Mouse (Mus musculus) ES-CJ7 (cell line): Measurements from ENCODE around the gene Ddah1.

ENCODE experiments used
- DNase-seq: peaks from one replicate; pipeline ENCODE4 v3.0.0; 2011; ENCODE audit warnings: low read depth, low spot score

Ddah1 gene

DNA sequence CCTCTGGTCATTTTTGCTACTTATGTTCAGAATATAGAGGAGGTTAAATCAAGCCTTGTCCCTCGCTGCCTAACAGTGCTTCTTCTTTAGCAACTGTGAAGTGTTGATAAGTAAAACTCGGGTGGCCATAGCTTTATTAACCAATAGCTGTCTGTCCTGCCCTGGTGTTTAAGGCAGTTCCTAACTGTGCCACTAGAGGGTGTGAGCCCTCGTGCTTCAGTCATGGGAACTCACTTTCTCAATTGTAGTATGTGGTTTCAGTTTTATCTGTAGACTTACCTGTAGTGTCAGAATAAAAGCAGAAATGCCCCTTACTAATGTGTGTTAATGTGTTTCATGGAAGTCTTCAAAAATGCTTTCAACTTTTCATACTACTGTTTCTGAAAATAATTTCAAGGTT lies 183.5 kb downstream of the Ddah1 start:
- peak; percentile 80 for DNase-seq
